Mouse (Mus musculus) forebrain, embryonic 11.5 days (tissue): Measurements from ENCODE around the gene Olfr1100. TPM values are rescaled to one million over a fixed set of nuclear protein-coding genes. Genes with fewer than 3 reads are reported as not detected.

ENCODE experiments used
- ATAC-seq: fragments of 200-750 bp; cut with Nextera tagmentation; replicated peaks from 2 replicates; pipeline ENCODE4 v1.8.0; 2017; ENCODE audit warnings: moderate TSS enrichment; ENCODE audit not compliant: low FRiP score
- DNase-seq: peaks from one replicate; pipeline ENCODE4 v3.0.0-alpha.2; 2017; ENCODE audit warnings: low spot score
- H3K27ac ChIP-seq: fragments of 300-500 bp; sonication (generic); 2 replicates; pipeline ENCODE4 v1.5.1; 2014; ENCODE audit warnings: low read depth, low read length
- H3K27me3 ChIP-seq: fragments of 300-500 bp; sonication (generic); 2 replicates; pipeline ENCODE4 v1.6.1; 2014; ENCODE audit warnings: mild to moderate bottlenecking, low read length, mixed read lengths; ENCODE audit not compliant: control insufficient read depth, insufficient read depth
- H3K36me3 ChIP-seq: fragments of 300-500 bp; sonication (generic); 2 replicates; pipeline ENCODE4 v1.6.1; 2014; ENCODE audit warnings: mild to moderate bottlenecking, low read length, moderate library complexity, mixed read lengths; ENCODE audit not compliant: control insufficient read depth, insufficient read depth
- H3K4me1 ChIP-seq: fragments of 300-500 bp; sonication (generic); replicated peaks from 2 replicates; pipeline ENCODE4 v1.6.1; 2014; ENCODE audit warnings: low read length, mixed read lengths; ENCODE audit not compliant: control insufficient read depth, insufficient read depth
- H3K4me2 ChIP-seq: fragments of 300-500 bp; sonication (generic); 2 replicates; pipeline ENCODE4 v1.6.1; 2014; ENCODE audit warnings: low read depth, mild to moderate bottlenecking, low read length, moderate library complexity, mixed read lengths; ENCODE audit not compliant: severe bottlenecking
- H3K4me3 ChIP-seq: fragments of 300-500 bp; sonication (generic); 2 replicates; pipeline ENCODE4 v1.5.1; 2014; ENCODE audit warnings: low read depth, low read length
- H3K9ac ChIP-seq: fragments of 300-500 bp; sonication (generic); 2 replicates; pipeline ENCODE4 v1.6.1; 2014; ENCODE audit warnings: low read length
- H3K9me3 ChIP-seq: fragments of 300-500 bp; sonication (generic); 2 replicates; pipeline ENCODE4 v1.6.1; 2016; ENCODE audit warnings: low read length, mixed read lengths; ENCODE audit not compliant: control insufficient read depth
- WGBS: fragments of 180-500 bp; shearing (Covaris S2); extraction: QIAGEN DNeasy Blood & Tissue Kit; methylation state at CpG from one replicate; pipeline ENCODE4 v1.1.7; 2014; 5-methylcytosine and 5-hydroxymethylcytosine counted together
- polyA plus RNA-seq: library from polyadenylated mRNA; unstranded; fragments of >200 nt; fragmentation: Nextera tagmentation; extraction: Ambion mirVana; gene quantifications from 2 replicates; pipeline ENCODE4 v1.2.1, GENCODE M21; 2014

The Olfr1100 gene
- polyA plus RNA-seq, result not detected in 2 replicates

DNA sequence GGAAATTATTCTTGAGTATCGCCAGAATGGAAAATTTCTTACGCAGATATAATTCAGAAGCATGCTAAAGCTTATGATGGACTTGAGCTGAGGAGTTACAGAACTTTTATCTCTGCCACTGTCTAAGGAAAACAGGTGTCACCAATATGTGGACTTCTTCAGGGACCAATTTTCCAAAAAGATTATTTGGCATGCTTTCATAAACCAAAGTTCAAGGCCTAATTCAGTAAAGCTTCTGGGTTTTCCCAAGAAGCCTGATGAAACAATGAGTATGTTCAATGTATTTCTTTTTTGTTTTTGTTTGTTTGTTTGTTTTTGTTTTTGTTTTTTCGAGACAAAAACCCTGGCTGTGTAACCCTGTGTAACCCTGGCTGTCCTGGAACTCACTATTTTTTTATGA lies at the start of gene Olfr1100:
Gene Olfr1100 (minus strand): TSS at position 101 of the 400 bp plus-strand sequence.
- Histone ChIP-seq H3K27me3 (no peaks in the 10 kb centered on the region), H3K9me3 (no peaks in the 10 kb centered on the region)

DNA sequence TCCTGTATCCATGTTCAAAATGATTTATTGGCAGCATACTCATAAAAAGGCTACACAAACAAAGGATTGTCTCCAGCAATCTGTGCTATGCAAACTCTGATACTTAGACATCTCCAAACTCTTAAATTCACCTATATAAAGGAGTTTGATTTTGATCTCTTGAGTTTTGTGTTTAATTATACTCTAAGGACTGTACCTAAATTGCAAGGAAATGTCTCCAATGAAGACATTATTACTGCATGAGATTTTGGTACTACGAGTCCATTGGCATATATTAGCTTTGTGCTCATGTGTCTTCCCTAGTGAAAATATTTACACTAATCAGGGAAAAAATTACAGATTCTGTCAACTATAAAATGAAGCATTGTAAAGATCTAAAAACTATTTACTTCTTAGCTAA lies 47.2 kb upstream of the Olfr1100 start, which contains the start of gene Olfr1104:
Gene Olfr1104 (minus strand): TSS at position 101 of the 400 bp plus-strand sequence.
- DNase-seq (no peak), ATAC-seq (no peak)
- no peak within 1 kb of the TSS for H3K4me3 ChIP-seq
- H3K9me3 ChIP-seq, result no peaks in the 10 kb centered on the region
- no peaks in the 10 kb centered on the region for H3K27me3 ChIP-seq
- no peak within 1 kb of the TSS for H3K27ac ChIP-seq
- no peak within 1 kb of the TSS for H3K9ac ChIP-seq
- H3K4me1 ChIP-seq, result no peaks in the 10 kb centered on the region
- no peaks in the 10 kb centered on the region for H3K36me3 ChIP-seq
- WGBS, result 84% methylated on average over 1 of the region's 1 CpGs
- no peak within 1 kb of the TSS for H3K4me2 ChIP-seq

More for the DNA sequence above, at the start of gene Olfr1100:
- no peak within 1 kb of the TSS for H3K4me3 ChIP-seq
- no peak within 1 kb of the TSS for H3K27ac ChIP-seq
- H3K9ac ChIP-seq, result no peak within 1 kb of the TSS
- ATAC-seq (no peak), DNase-seq (no peak)
- 90% methylated on average over 3 of the region's 3 CpGs for WGBS
- no peaks in the 10 kb centered on the region for H3K36me3 ChIP-seq
- no peak within 1 kb of the TSS for H3K4me2 ChIP-seq
- no peaks in the 10 kb centered on the region for H3K4me1 ChIP-seq

DNA sequence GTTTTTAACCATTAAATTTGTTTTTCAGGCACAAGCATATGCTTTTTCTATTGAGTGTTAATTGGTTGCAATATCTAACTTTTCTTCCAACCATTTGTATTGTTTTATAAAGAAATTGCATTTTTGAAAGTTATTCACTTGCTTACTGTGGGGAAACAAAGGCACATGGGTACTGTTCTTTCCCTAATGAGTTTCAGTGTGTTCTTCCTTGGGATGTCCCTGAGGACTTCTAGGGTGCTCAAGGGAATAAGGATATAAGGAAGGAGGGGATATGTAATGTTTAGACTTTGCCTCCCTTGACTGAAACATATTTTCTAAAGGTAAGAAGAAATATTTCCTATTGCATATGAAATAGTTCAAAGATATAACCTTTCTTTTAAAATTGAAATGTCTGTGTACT lies 18.3 kb upstream of the Olfr1100 start, which contains the start of gene Olfr1102:
Gene Olfr1102 (plus strand): TSS at position 301 of the 400 bp plus-strand sequence.
- Histone ChIP-seq H3K4me2 (no peak within 1 kb of the TSS), H3K4me3 (no peak within 1 kb of the TSS), H3K27me3 (no peaks in the 10 kb centered on the region), H3K9me3 (no peaks in the 10 kb centered on the region), H3K36me3 (no peaks in the 10 kb centered on the region), H3K9ac (no peak within 1 kb of the TSS), H3K27ac (no peak within 1 kb of the TSS), H3K4me1 (no peaks in the 10 kb centered on the region)
- no peak for DNase-seq
- ATAC-seq, result no peak

DNA sequence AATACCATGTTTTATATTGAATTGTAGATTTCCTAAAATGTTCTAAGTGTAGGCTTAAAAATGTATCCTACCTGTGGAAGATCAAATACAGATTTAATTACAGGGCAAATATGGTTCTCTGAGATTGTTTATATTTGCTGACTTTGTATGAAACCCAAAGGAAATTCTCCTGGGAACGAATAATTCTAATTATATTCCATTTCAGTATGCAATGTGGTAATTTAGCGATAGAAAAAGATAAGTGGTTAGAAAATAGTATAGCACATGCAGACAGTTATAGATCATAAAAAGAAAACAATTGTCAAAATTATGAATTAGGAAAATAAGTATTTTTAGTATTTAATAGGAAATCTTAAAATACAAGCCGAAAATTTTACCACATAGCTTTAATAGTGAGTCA lies 11.4 kb upstream of the Olfr1100 start, which contains the start of gene Olfr1101:
Gene Olfr1101 (minus strand): TSS at position 101 of the 400 bp plus-strand sequence.
- no peak for ATAC-seq
- 80% methylated on average over 3 of the region's 3 CpGs for WGBS
- Histone ChIP-seq H3K9me3 (no peaks in the 10 kb centered on the region), H3K9ac (no peak within 1 kb of the TSS), H3K4me2 (no peak within 1 kb of the TSS), H3K27me3 (no peaks in the 10 kb centered on the region), H3K27ac (no peak within 1 kb of the TSS), H3K4me1 (no peaks in the 10 kb centered on the region), H3K4me3 (no peak within 1 kb of the TSS), H3K36me3 (no peaks in the 10 kb centered on the region)
- no peak for DNase-seq

DNA sequence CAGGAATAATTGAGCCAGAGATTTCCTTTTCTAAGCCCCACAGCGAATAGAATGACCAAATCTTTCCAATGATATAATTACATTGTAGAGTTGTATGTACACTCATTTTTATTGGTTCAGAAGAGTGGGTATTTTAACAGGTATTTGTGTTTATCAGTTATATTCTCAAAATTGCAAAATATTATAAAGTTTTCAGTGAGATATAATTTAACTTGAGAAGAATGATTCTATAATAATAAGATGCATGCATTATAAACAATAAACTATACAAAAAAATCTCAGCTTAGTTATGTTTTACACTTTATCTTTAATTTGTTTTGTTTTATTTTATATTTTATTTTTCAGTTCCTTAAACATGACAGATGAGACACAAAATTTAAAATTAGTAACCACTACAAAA lies 19.2 kb downstream of the Olfr1100 start, which contains the start of gene Olfr1099:
Gene Olfr1099 (minus strand): TSS at position 101 of the 400 bp plus-strand sequence.
- H3K27ac ChIP-seq, result no peak within 1 kb of the TSS
- WGBS, result 80% methylated on average over 1 of the region's 1 CpGs
- H3K4me1 ChIP-seq, result no peaks in the 10 kb centered on the region
- ATAC-seq (no peak), DNase-seq (no peak)
- H3K9ac ChIP-seq, result no peak within 1 kb of the TSS
- no peaks in the 10 kb centered on the region for H3K27me3 ChIP-seq
- H3K4me3 ChIP-seq, result no peak within 1 kb of the TSS
- no peaks in the 10 kb centered on the region for H3K9me3 ChIP-seq
- no peak within 1 kb of the TSS for H3K4me2 ChIP-seq
- H3K36me3 ChIP-seq, result no peaks in the 10 kb centered on the region

DNA sequence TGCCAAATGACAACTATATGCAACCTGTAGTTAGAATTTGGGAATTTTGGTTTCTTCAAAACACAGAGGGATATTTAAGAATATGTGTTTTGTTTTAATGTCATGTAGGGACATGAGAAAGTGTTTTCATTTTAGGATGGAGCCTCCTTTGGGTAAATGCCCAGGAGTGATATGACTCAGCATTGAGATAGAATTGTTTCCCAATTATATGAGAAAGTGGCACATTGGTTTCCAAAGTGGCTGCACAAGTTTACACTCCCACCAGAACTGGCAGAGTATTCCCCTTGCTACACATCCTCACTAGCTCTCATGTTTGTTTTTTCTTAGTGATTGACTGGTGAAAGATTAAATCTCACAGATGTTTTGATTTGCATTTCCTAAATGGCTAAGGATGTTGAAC lies 53.2 kb downstream of the Olfr1100 start:
- Histone ChIP-seq H3K9ac (no peak overlapping the region), H3K27ac (no peak overlapping the region), H3K4me2 (no peak overlapping the region), H3K9me3 (no peaks in the 10 kb centered on the region), H3K36me3 (no peaks in the 10 kb centered on the region), H3K27me3 (no peaks in the 10 kb centered on the region), H3K4me3 (no peak overlapping the region), H3K4me1 (no peaks in the 10 kb centered on the region)
- DNase-seq (no peak), ATAC-seq (no peak)

Other genes with a start within 250 kb of the Olfr1100 start
- gene Olfr1089, start 246.3 kb downstream of the Olfr1100 start, polyA plus RNA-seq, result not detected in 2 replicates
- not detected in 2 replicates for gene Olfr1090, start 221.0 kb downstream of the Olfr1100 start, polyA plus RNA-seq
- gene Olfr1093, start 197.5 kb downstream of the Olfr1100 start, polyA plus RNA-seq, result not detected in 2 replicates
- not detected in 2 replicates for gene Olfr141, start 169.9 kb downstream of the Olfr1100 start, polyA plus RNA-seq
- not detected in 2 replicates for gene Olfr1094, start 155.3 kb downstream of the Olfr1100 start, polyA plus RNA-seq
- gene Olfr1095, start 128.3 kb downstream of the Olfr1100 start, polyA plus RNA-seq, result not detected in 2 replicates
- not detected in 2 replicates for gene Gm13723, start 105.2 kb downstream of the Olfr1100 start, polyA plus RNA-seq
- not detected in 2 replicates for gene Olfr1097, start 87.7 kb downstream of the Olfr1100 start, polyA plus RNA-seq
- not detected in 2 replicates for gene Olfr1098, start 55.4 kb downstream of the Olfr1100 start, polyA plus RNA-seq
- not detected in 2 replicates for gene Olfr1099, start 19.3 kb downstream of the Olfr1100 start, polyA plus RNA-seq
- not detected in 2 replicates for gene Olfr1101, start 11.3 kb upstream of the Olfr1100 start, polyA plus RNA-seq
- not detected in 2 replicates for gene Olfr1102, start 18.4 kb upstream of the Olfr1100 start, polyA plus RNA-seq
- not detected in 2 replicates for gene Olfr1104, start 47.1 kb upstream of the Olfr1100 start, polyA plus RNA-seq
- gene Olfr1105, start 56.6 kb upstream of the Olfr1100 start, polyA plus RNA-seq, result not detected in 2 replicates
- gene Olfr1106, start 72.3 kb upstream of the Olfr1100 start, polyA plus RNA-seq, result not detected in 2 replicates
- gene Olfr1107, start 95.9 kb upstream of the Olfr1100 start, polyA plus RNA-seq, result not detected in 2 replicates
- not detected in 2 replicates for gene Olfr1109, start 116.1 kb upstream of the Olfr1100 start, polyA plus RNA-seq
- not detected in 2 replicates for gene Olfr259, start 134.6 kb upstream of the Olfr1100 start, polyA plus RNA-seq
- not detected in 2 replicates for gene Olfr1110, start 160.3 kb upstream of the Olfr1100 start, polyA plus RNA-seq
- not detected in 2 replicates for gene Olfr1111, start 172.7 kb upstream of the Olfr1100 start, polyA plus RNA-seq
- gene Olfr1112, start 207.8 kb upstream of the Olfr1100 start, polyA plus RNA-seq, result not detected in 2 replicates
- not detected in 2 replicates for gene Olfr1113, start 229.0 kb upstream of the Olfr1100 start, polyA plus RNA-seq